ENCODE assay signal across 8 mouse cellular contexts in the genomic region with DNA sequence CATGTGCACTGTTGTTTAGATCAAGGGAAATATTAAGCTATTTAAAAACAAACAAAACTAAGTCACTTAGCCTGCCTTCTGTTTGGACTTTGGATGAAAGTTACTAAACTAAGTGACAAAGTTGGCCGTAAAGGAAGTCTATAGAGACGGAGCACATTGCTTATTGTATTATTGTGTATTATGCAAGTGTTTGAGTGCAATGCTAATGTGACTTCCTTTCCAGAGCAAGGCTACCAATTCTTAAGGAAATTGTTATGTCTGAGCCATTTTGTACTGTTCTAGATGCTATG. TPM values are rescaled to one million over a fixed set of nuclear protein-coding genes. Genes with fewer than 3 reads are reported as not detected.
A peak's percentile ranks its signal among the peaks of the same experiment; 100 is the strongest.
DNase-seq lines count a peak whose midpoint lies in the region; ATAC-seq and TF ChIP-seq lines count a peak whose summit lies in the region.

No protein-coding gene starts in this region.

- H3K9me3 ChIP-seq in forebrain, embryonic 13.5 days (replicated peaks): no peaks in the 10 kb centered on the region
- no peaks in the 10 kb centered on the region for H3K9me3 ChIP-seq in limb, embryonic 12.5 days
- H3K9me3 ChIP-seq in neural tube, embryonic 14.5 days (ENCODE audit: control insufficient read depth, low read length): no peaks in the 10 kb centered on the region

- no peak for ATAC-seq in forebrain, embryonic 13.5 days
- no peak for ATAC-seq in limb, embryonic 12.5 days (ENCODE audit: insufficient number of reproducible peaks, insufficient read depth, low FRiP score, low TSS enrichment, low read depth)
- no peak for ATAC-seq in neural tube, embryonic 14.5 days (ENCODE audit: low read depth)

- peaks cover 3% of the 10 kb centered on the region; the same call in 1 of the 2 replicates for H3K4me1 ChIP-seq in lung, adult 2 months (ENCODE audit: control insufficient read depth, insufficient read depth, low read length)
- H3K4me1 ChIP-seq in forebrain, embryonic 13.5 days: peaks cover 10% of the 10 kb centered on the region; the same call in 1 of the 2 replicates
- no peaks in the 10 kb centered on the region for H3K4me1 ChIP-seq in limb, embryonic 12.5 days (replicated peaks)
- H3K4me1 ChIP-seq in neural tube, embryonic 14.5 days (ENCODE audit: control insufficient read depth, insufficient read depth, low read length): no peaks in the 10 kb centered on the region

- H3K27ac ChIP-seq in forebrain, embryonic 13.5 days: no peak overlapping the region
- no peak overlapping the region for H3K27ac ChIP-seq in limb, embryonic 12.5 days
- H3K27ac ChIP-seq in neural tube, embryonic 14.5 days (ENCODE audit: low read depth, low read length): no peak overlapping the region

- no peak for TF ChIP-seq POLR2A in lung, adult 2 months (IDR thresholded peaks at IDR 0.05; ENCODE audit: borderline replicate concordance, extremely low read depth, low read depth, low read length)

- H3K36me3 ChIP-seq in forebrain, embryonic 13.5 days (ENCODE audit: poor library complexity, severe bottlenecking): no peaks in the 10 kb centered on the region
- no peaks in the 10 kb centered on the region for H3K36me3 ChIP-seq in limb, embryonic 12.5 days
- H3K36me3 ChIP-seq in neural tube, embryonic 14.5 days (ENCODE audit: control insufficient read depth, insufficient read depth, low read length): no peaks in the 10 kb centered on the region

- peaks cover 3% of the 10 kb centered on the region; the same call in 1 of the 2 replicates for H3K27me3 ChIP-seq in forebrain, embryonic 13.5 days
- H3K27me3 ChIP-seq in limb, embryonic 12.5 days: no peaks in the 10 kb centered on the region
- no peaks in the 10 kb centered on the region for H3K27me3 ChIP-seq in neural tube, embryonic 14.5 days (ENCODE audit: control insufficient read depth, insufficient read depth, low read length)

- no peak for TF ChIP-seq CTCF in lung, adult 2 months (IDR thresholded peaks at IDR 0.05; ENCODE audit: insufficient read depth, low read length)

- 18% methylated on average over 2 of the region's 2 CpGs for WGBS in lung, adult 2 months
- WGBS in forebrain, embryonic 13.5 days: 48% methylated on average over 2 of the region's 2 CpGs
- 74% methylated on average over 2 of the region's 2 CpGs for WGBS in limb, embryonic 12.5 days
- WGBS in neural tube, embryonic 14.5 days: 73% methylated on average over 2 of the region's 2 CpGs

- H3K9ac ChIP-seq in forebrain, embryonic 13.5 days: peak overlapping the region; percentile 70; the same call in 1 of the 2 replicates
- peak overlapping the region; percentile 61; the same call in 1 of the 2 replicates for H3K9ac ChIP-seq in limb, embryonic 12.5 days (replicated peaks)
- no peak overlapping the region; the same call in 1 of the 2 replicates for H3K9ac ChIP-seq in neural tube, embryonic 14.5 days (replicated peaks; ENCODE audit: low read depth, low read length)

- no peak for DNase-seq in lung, adult 2 months
- DNase-seq in lung, postnatal 25 days (ENCODE audit: low spot score): no peak
- no peak for DNase-seq in cerebellum, adult 9-10 months
- no peak for DNase-seq in gastrocnemius, postnatal 36 days
- no peak for DNase-seq in left cerebral cortex, adult 9 months (ENCODE audit: low spot score in 2 of 2)

- peak overlapping the region; percentile 82 for H3K4me2 ChIP-seq in forebrain, embryonic 13.5 days
- peak overlapping the region; percentile 83 for H3K4me2 ChIP-seq in limb, embryonic 12.5 days
- H3K4me2 ChIP-seq in neural tube, embryonic 14.5 days (ENCODE audit: low read depth, low read length): peak overlapping the region; percentile 90

- intact Hi-C loops in gastrocnemius, postnatal 36 days (cut with DNase I): loop anchor here (10.0 kb wide), 1 partner anchor 119 kb away; no protein-coding TSS in a partner anchor

- peak overlapping the region; percentile 82 for H3K4me3 ChIP-seq in lung, adult 2 months (replicated peaks; ENCODE audit: extremely low read depth, low read depth, low read length)
- H3K4me3 ChIP-seq in forebrain, embryonic 13.5 days: peak overlapping the region; percentile 66
- H3K4me3 ChIP-seq in limb, embryonic 12.5 days (replicated peaks): peak overlapping the region; percentile 60
- H3K4me3 ChIP-seq in neural tube, embryonic 14.5 days (ENCODE audit: low read depth, low read length): peak overlapping the region; percentile 59

RNA-seq across cellular contexts. Expression of gene Mef2c, which starts 21.8 kb away (rescaled TPM):
- polyA plus RNA-seq in lung, adult 2 months (2012; rRNA removed): 18.0 and 36.8 TPM in 2 replicates
- polyA plus RNA-seq in forebrain, embryonic 13.5 days (2015; fragmentation: Nextera tagmentation; extraction: Ambion mirVana): 58.2 and 60.4 TPM in 2 replicates
- 62.4 and 64.0 TPM in 2 replicates for polyA plus RNA-seq in limb, embryonic 12.5 days (2016; fragmentation: Nextera tagmentation; extraction: Ambion mirVana)
- 32.4 and 37.4 TPM in 2 replicates for polyA plus RNA-seq in neural tube, embryonic 14.5 days (2014; fragmentation: Nextera tagmentation; extraction: Ambion mirVana)
- 100 to 1,000 TPM; 330 to 357 TPM for total RNA-seq in gastrocnemius, postnatal 36 days (2021)
